Mouse (Mus musculus) spleen, adult 10 weeks (tissue): ENCODE data around the gene Phospho1. TPM values are rescaled to one million over a fixed set of nuclear protein-coding genes. Genes with fewer than 3 reads are reported as not detected.

Experiments
- polyA plus RNA-seq: library from polyadenylated mRNA; stranded (reverse); fragments of 350-450 nt; fragmentation: Illumina TruSeq; extraction: RNeasy Lipid Tissue Mini Kit (QIAGEN cat#74804); gene quantifications from one replicate; pipeline ENCODE4 v1.2.3, GENCODE M21; 2015; ENCODE audit warnings: low replicate concordance; ENCODE audit not compliant: insufficient read depth

Phospho1 gene
- polyA plus RNA-seq, result 4.2 TPM

GRCm38 (mm10) chr11:95824071-95824876 is at the start of gene Phospho1:
Gene Phospho1, plus strand, starts transcription at chr11:95824499.

GRCm38 (mm10) chr11:95837059-95837458 is 12.8 kb downstream of the Phospho1 start, which contains the start of gene Gngt2:
Gene Gngt2, plus strand, starts transcription at chr11:95837216.

GRCm38 (mm10) chr11:95842074-95842681 is 17.9 kb downstream of the Phospho1 start, which contains the start of gene Abi3:
Gene Abi3, minus strand, starts transcription at chr11:95842476.

Other genes with a start within 250 kb of the Phospho1 start
- 1.8 TPM for gene Ngfr, start 236.8 kb upstream of the Phospho1 start, polyA plus RNA-seq
- 149 TPM for gene Phb, start 157.5 kb upstream of the Phospho1 start, polyA plus RNA-seq
- 36.2 TPM for gene Zfp652, start 111.8 kb upstream of the Phospho1 start, polyA plus RNA-seq
- gene B130006D01Rik, start 100.9 kb upstream of the Phospho1 start, polyA plus RNA-seq, result 0.40 TPM
- gene Gngt2, start 12.7 kb downstream of the Phospho1 start, polyA plus RNA-seq, result 219 TPM
- gene Abi3, start 18.0 kb downstream of the Phospho1 start, polyA plus RNA-seq, result 23.2 TPM
- gene B4galnt2, start 90.4 kb downstream of the Phospho1 start, polyA plus RNA-seq, result 0.62 TPM
- not detected for gene Igf2bp1, start 181.4 kb downstream of the Phospho1 start, polyA plus RNA-seq
- not detected for gene Gip, start 200.0 kb downstream of the Phospho1 start, polyA plus RNA-seq
- gene Snf8, start 210.4 kb downstream of the Phospho1 start, polyA plus RNA-seq, result 81.8 TPM
- 56.3 TPM for gene Ube2z, start 240.9 kb downstream of the Phospho1 start, polyA plus RNA-seq